Mouse (Mus musculus) liver, embryonic 14.5 days (tissue): ENCODE measurements at regions not wholly inside any gene's neighbourhood (a gene's known extent, or its start where the extent isn't known, plus 50 kb on each side); places are given as distances from the start of the nearest gene placed in this dataset.

Source experiments
- ATAC-seq: fragments of 200-750 bp; cut with Nextera tagmentation; 2 replicates; pipeline ENCODE4 v1.8.0; 2017; ENCODE audit warnings: moderate number of reproducible peaks, mild to moderate bottlenecking, moderate library complexity; ENCODE audit not compliant: insufficient read depth
- DNase-seq, 3 experiments: peaks; one replicate each; pipeline ENCODE4 v3.0.0-alpha.2; 2012 to 2013; ENCODE audit warnings: low read depth in 3 of 3, low spot score in 3 of 3
- H3K27ac ChIP-seq: fragments of 300-500 bp; sonication (generic); 2 replicates; pipeline ENCODE4 v1.5.1; 2014; ENCODE audit warnings: moderate library complexity, mild to moderate bottlenecking, control low read depth, inconsistent platforms
- H3K27me3 ChIP-seq: fragments of 300-500 bp; sonication (generic); 2 replicates; pipeline ENCODE4 v1.6.1; 2014; ENCODE audit warnings: mild to moderate bottlenecking, low read length, moderate library complexity; ENCODE audit not compliant: control insufficient read depth, insufficient read depth
- H3K36me3 ChIP-seq: fragments of 300-500 bp; sonication (generic); replicated peaks from 2 replicates; pipeline ENCODE4 v1.6.1; 2014; ENCODE audit warnings: low read depth; ENCODE audit not compliant: control insufficient read depth, insufficient read depth
- H3K4me1 ChIP-seq, 2 experiments: fragments of 200-500 bp in 1 of 2; fragments of 300-500 bp in 1 of 2; sonication (generic) in 1 of 2; replicated peaks; 2 replicates each; pipeline ENCODE4 v1.6.1; 2012 to 2014; ENCODE audit warnings: antibody characterized with exemption in 1 of 2, inconsistent platforms in 1 of 2, low read length in 1 of 2; ENCODE audit not compliant: control insufficient read depth in 2 of 2, insufficient read depth in 2 of 2
- H3K4me2 ChIP-seq: fragments of 300-500 bp; sonication (generic); 2 replicates; pipeline ENCODE4 v1.6.1; 2014; ENCODE audit warnings: low read depth, mild to moderate bottlenecking, control low read depth, moderate library complexity
- H3K4me3 ChIP-seq, 2 experiments: fragments of 200-500 bp in 1 of 2; fragments of 300-500 bp in 1 of 2; sonication (generic) in 1 of 2; 2 replicates each; pipeline ENCODE4 v1.5.1; 2012 to 2014; ENCODE audit warnings: low read depth in 2 of 2, low read length in 2 of 2, mild to moderate bottlenecking in 2 of 2, control low read depth in 1 of 2, inconsistent platforms in 1 of 2, moderate library complexity in 1 of 2; ENCODE audit not compliant: insufficient read depth in 1 of 2
- H3K9ac ChIP-seq: fragments of 300-500 bp; sonication (generic); replicated peaks from 2 replicates; pipeline ENCODE4 v1.6.1; 2014; ENCODE audit warnings: mild to moderate bottlenecking, control low read depth, moderate library complexity
- H3K9me3 ChIP-seq: fragments of 300-500 bp; sonication (generic); 2 replicates; pipeline ENCODE4 v1.6.1; 2016; ENCODE audit warnings: low read length, mixed read lengths; ENCODE audit not compliant: control insufficient read depth
- CTCF ChIP-seq: IDR thresholded peaks from 2 replicates; pipeline ENCODE4 v1.5.1; 2016; ENCODE audit warnings: antibody characterized with exemption, low read depth, control low read depth
- EP300 ChIP-seq: IDR thresholded peaks from 2 replicates; pipeline ENCODE4 v1.6.1; 2016; ENCODE audit warnings: antibody characterized with exemption, low read depth
- WGBS: fragments of 180-500 bp; shearing (Covaris S2); extraction: QIAGEN DNeasy Blood & Tissue Kit; methylation state at CpG from one replicate; pipeline ENCODE4 v1.1.7; 2014; ENCODE audit not compliant: insufficient replicate concordance; 5-methylcytosine and 5-hydroxymethylcytosine counted together

DNA sequence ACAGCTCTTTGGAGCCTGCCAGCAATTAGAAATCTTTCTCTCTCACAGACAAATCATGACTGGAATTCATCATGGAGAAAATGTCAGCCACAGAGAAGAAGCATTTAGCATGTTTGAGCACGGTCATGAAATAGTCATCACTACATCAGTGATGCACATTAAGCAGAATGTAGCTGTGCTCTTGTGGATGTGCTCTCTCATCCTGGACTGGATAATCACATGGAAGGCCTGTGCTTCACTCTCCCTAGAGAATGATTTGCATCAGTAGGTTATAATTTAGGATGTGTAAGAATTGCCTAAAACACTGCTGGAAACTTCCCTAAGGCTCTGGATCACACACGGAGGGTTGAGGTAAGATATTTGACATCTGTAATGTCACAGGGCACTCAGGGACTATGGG lies 130.3 kb upstream of the Ctso start:
- H3K36me3 ChIP-seq, result no peaks in the 10 kb centered on the region
- ATAC-seq (no peak), DNase-seq (no peak)
- no peak overlapping the region for H3K27ac ChIP-seq
- WGBS, result 61% methylated on average over 2 of the region's 2 CpGs
- no peak overlapping the region for H3K4me3 ChIP-seq
- no peak for TF ChIP-seq CTCF
- H3K4me1 ChIP-seq, result no peaks in the 10 kb centered on the region
- no peak overlapping the region for H3K4me2 ChIP-seq
- no peaks in the 10 kb centered on the region for H3K27me3 ChIP-seq
- H3K9ac ChIP-seq, result no peak overlapping the region
- no peaks in the 10 kb centered on the region for H3K9me3 ChIP-seq

DNA sequence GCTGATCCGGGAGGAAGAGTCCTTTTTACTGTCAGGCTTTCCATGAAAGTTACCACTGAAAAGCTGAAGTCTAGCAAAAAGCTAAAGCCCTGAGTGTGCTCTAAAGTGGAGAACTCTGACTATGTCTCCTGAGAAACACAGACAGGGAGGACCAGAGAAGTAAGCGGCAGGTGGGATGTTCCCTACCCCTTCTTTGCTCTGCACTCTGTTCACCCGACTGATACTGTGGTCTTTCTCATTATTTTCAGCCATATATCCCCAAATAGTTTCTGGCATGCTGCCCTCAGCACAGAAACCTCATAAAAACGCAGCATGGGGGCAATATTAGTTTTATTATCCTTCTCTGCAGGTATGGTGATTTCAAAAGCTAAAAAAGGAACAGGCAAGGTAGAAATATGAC lies 126.7 kb upstream of the Ctso start:
- no peak overlapping the region for H3K4me2 ChIP-seq
- no peaks in the 10 kb centered on the region for H3K27me3 ChIP-seq
- no peak overlapping the region for H3K27ac ChIP-seq
- TF ChIP-seq EP300 (no peak), CTCF (no peak)
- H3K36me3 ChIP-seq, result no peaks in the 10 kb centered on the region
- no peak for DNase-seq
- no peaks in the 10 kb centered on the region for H3K9me3 ChIP-seq
- H3K4me3 ChIP-seq, result no peak overlapping the region
- no peaks in the 10 kb centered on the region for H3K4me1 ChIP-seq
- no peak for ATAC-seq
- 50% methylated on average over 4 of the region's 4 CpGs for WGBS
- H3K9ac ChIP-seq, result no peak overlapping the region

DNA sequence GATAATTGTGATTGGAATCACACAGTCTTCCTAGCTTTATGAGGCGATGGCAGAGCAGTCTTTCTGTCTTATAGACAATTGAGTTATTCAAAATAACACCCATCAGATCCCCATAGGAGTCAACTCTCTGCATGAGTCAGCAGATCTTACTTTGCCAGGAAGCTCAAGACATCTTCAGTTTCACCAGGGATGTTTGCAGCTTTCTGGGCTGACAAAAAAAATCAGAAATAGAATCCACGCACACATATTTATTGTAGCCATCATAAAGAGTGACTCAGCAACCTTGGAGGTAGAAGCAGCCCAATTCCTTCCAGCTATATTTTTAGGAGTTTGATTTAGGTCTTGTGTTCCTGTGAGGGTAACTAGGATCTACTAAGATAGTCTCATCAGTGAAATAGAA lies 122.8 kb upstream of the Ctso start:
- TF ChIP-seq EP300 (no peak), CTCF (no peak)
- DNase-seq (no peak), ATAC-seq (no peak)
- H3K4me1 ChIP-seq, result no peaks in the 10 kb centered on the region
- no peak overlapping the region for H3K4me3 ChIP-seq
- no peak overlapping the region for H3K27ac ChIP-seq
- H3K9ac ChIP-seq, result no peak overlapping the region
- H3K27me3 ChIP-seq, result no peaks in the 10 kb centered on the region
- no peak overlapping the region for H3K4me2 ChIP-seq
- 55% methylated on average over 2 of the region's 2 CpGs for WGBS
- no peaks in the 10 kb centered on the region for H3K36me3 ChIP-seq
- H3K9me3 ChIP-seq, result no peaks in the 10 kb centered on the region

DNA sequence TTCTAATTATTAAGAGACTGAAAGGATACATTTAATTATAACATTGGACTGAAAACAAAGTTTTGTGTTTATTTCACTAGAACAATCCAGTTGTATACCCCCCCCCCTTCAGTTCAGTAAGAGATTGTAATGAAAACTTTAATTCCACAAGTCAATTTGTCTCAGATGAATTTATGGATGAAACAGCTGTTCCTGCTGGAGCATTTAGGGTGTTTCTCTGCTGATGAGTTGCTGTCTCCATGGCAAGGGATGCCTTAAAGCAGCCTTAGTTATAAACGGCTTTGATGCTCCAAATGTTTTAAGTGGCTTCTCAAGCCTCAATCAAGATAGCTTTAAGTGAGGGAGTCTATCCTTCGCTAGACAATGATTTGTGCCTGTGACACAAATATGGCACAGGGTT lies 112.1 kb upstream of the Ctso start:
- no peak for ATAC-seq
- 55% methylated on average over 2 of the region's 2 CpGs for WGBS

DNA sequence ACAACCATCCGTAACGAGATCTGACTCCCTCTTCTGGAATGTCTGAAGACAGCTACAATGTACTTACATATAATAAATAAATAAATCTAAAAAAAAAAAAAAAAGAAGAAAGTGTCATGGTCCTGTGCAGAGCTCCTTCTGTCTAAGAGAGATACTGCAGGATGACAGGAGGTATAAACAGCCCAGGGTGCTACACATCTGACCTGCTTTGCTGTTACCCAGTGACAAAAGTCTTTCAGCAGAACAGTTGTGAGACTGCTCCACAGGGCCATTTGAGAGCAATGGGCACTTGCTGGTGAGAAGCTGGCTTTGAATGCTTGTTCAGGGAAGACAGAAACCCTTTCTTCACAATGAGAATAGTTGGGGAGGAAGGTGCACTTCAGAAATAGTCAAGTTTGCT lies 102.9 kb upstream of the Ctso start:
- DNase-seq, result no peak
- Histone ChIP-seq H3K9ac (no peak overlapping the region), H3K27ac (no peak overlapping the region), H3K36me3 (no peaks in the 10 kb centered on the region), H3K4me1 (no peaks in the 10 kb centered on the region), H3K4me2 (no peak overlapping the region), H3K9me3 (no peaks in the 10 kb centered on the region), H3K27me3 (no peaks in the 10 kb centered on the region), H3K4me3 (no peak overlapping the region)
- WGBS, result no CpG with 5 or more reads among the region's 2 CpGs
- TF ChIP-seq CTCF (no peak), EP300 (no peak)
- ATAC-seq, result no peak

More for the DNA sequence above, 112.1 kb upstream of the Ctso start:
- H3K4me1 ChIP-seq, result no peaks in the 10 kb centered on the region
- no peak for TF ChIP-seq EP300
- no peak for TF ChIP-seq CTCF
- H3K4me2 ChIP-seq, result no peak overlapping the region
- H3K4me3 ChIP-seq, result no peak overlapping the region
- no peak for DNase-seq
- no peaks in the 10 kb centered on the region for H3K36me3 ChIP-seq
- no peaks in the 10 kb centered on the region for H3K9me3 ChIP-seq
- H3K27me3 ChIP-seq, result no peaks in the 10 kb centered on the region
- no peak overlapping the region for H3K27ac ChIP-seq
- H3K9ac ChIP-seq, result no peak overlapping the region
